Mouse (Mus musculus) layer of hippocampus, adult 9-11 months (tissue): ENCODE measurements at regions not wholly inside any gene's neighbourhood (a gene's known extent, or its start where the extent isn't known, plus 50 kb on each side); places are given as distances from the start of the nearest gene placed in this dataset.

ENCODE experiments used
- DNase-seq: peaks from one replicate; pipeline ENCODE4 v3.0.0; 2022

DNA sequence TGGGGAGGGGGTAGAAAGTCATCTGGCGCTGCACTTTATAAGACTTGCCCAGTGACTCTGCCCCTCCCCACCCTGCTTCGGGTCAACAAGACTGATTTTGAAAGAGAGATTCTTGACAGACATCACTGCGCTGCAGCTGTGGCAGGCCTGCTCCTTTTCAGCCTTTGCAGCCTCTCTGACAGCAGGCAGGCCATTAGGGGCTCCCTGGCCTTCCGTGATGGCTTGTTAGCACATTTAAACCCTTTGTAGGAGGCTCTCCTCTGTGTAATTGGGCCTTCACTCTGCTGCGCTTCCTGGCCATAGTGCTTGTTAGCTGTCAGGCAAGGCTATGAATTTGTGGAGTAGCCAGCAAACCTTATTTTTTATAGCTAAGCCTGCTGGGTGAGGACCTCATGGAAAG, 232.3 kb upstream of the Wscd1 start:
- no peak for DNase-seq

DNA sequence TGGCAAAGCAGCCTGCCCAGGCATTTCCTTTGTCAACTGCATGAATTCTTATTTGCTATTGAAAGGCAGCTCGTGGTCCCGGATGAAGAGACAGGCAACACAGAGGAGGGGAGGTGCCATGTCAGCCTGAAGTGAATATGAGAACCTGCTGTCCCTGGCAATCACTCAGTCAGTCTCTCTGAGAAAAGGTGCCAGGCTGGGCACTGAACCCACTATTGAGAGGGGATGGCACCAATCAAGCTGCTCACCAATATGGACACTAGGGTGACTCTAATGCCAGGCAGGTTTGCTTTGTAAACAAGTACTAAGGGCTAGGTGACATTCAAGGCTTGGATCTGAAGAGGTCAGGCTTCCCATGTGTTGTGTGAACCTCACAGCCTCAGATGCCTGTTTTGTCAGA, 222.0 kb upstream of the Wscd1 start:
- no peak for DNase-seq

DNA sequence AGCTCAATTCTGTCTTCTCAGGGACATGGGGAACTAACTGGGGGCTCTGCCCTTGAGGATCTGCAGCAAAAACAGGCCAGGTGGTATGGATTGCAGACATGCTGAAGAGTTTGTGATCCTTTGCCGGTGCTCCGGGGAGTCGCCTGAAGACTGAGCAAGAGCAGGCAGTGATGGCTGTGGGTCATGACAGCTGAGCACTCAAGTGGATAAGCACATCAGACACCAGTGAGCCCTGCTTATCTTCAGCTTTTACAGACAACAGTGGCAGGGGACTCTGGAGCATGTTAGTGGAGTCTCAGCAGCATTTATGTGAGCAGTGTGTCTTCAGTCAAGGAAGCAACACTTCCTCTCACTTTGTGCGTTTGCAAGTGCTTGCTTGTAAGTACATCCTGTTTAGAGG, 221.1 kb upstream of the Wscd1 start:
- no peak for DNase-seq

DNA sequence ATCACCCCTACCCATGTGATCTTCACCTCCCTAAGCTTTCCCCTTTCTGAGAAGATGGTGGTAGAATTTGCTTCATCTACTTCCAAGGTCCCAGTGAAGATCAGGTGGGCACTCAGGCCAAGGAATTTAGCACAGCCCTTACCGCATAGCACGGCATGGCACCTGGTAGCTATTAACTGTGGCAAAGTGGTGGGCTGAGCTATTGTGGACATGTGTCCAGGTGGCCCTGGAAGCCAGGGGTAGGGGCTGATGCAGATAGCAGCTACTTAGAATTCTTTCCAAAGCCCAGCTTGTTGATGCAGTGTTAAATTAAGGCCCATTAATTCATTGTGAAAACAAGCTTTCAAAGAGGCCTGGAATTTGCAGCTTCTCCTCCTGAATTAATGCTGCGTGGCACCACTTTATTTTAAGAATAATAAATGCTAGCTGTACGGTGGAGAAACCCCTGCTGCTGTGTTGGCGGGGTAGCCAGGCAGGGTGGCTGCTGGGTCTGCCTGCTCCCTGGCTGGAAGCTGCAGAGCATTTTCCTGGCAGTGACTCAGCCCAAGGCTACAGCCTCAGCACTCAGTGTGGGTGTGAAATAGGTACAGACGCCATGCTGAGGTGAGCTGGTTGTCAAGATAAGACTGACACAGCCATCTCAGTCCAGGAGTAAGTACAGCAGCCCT, 208.4 kb upstream of the Wscd1 start:
- DNase-seq, result peak; percentile 14

DNA sequence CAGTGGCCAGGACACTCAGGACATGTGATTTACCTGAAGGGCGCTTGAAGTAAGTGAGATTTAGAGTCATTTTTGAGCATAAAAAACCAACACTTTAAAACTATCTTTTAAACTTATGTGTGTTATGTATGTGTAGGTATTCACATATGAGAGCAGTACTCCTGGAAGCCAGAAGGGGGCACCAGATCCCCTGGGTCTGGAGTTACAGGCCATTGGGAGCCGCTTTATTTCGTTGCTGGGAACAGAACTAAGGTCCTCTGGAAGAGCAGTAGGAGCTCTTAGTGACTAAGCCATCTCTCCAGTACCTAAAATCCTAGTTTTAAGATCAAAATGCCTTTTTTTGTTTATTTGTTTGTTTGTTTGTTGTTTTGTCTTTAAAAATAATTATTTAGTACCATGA, 192.3 kb upstream of the Wscd1 start:
- no peak for DNase-seq

DNA sequence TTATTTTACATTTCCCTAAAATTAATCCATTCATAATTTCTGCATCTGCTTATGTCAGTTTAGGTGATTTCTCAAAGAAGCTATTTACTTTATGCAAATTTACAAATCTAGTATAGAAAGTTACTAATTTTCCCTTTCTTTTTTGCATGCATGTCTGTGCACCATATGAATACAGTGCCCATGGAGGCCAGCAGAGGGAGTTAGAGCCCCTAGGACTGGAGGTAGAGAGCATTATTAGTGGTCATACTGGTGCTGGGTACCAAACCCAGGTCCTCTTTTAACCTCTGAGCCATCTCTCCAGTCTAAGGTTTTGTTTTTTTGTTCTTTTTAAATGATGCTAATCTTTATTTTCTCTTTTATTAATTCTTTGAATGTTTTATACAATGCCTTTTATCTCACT, 184.9 kb upstream of the Wscd1 start:
- DNase-seq, result no peak

DNA sequence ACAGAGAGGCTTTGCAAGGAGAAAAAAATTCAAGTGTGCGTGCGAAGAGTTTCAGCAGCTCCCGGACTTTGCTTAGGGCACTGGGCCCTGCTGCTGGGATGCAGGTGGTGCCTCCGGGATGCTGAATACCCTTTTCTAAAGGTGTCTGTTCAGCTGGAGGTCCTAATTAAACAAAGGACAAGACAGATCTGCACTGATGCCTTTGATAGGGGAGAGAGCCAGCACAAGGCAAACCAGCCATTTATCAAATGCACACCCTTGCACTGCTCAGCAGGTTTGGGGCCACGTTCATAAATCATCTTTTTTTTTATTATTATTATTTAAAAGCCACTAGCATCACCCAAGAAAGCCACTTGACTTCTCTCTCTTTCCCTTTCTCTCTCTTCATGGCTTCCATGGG, 172.9 kb upstream of the Wscd1 start:
- DNase-seq, result no peak

DNA sequence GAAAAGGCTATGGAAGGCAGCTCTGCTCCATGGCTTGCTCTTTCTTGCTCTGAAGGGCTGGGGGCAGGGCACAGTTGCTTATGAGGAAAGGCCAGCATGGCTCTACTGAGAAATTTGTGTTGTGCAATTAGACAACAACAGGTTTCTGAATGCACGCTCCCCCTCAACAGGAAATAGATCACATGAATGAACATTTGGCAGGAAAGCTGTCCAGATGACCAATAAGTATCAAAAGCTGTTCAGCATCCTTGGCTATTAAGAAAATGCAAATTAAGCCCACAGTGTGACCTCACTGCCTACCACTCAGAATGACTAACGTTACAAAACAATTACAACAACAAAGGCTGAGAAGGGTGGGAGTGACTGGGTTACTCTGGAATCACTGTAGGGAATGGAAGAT, 167.9 kb upstream of the Wscd1 start:
- DNase-seq, result peak; percentile 12

DNA sequence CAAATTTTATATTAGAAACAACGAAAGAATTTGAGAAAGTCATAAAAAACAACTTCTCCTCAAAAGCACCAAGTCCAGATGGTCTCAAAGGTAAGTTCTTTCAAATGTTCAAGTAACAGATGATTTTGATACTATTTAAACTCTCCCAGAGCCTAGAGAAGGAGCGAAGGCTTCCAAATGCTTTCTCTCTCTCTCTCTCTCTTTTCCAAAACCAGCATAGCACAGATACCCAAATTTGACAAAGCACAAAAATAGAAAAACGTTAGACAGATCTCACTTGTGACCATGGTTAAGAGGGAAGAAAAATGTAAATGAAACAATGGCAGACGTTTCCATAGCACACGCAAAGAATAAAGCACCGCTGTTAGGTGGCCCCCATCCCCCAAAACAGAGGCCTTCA, 158.7 kb upstream of the Wscd1 start:
- no peak for DNase-seq

DNA sequence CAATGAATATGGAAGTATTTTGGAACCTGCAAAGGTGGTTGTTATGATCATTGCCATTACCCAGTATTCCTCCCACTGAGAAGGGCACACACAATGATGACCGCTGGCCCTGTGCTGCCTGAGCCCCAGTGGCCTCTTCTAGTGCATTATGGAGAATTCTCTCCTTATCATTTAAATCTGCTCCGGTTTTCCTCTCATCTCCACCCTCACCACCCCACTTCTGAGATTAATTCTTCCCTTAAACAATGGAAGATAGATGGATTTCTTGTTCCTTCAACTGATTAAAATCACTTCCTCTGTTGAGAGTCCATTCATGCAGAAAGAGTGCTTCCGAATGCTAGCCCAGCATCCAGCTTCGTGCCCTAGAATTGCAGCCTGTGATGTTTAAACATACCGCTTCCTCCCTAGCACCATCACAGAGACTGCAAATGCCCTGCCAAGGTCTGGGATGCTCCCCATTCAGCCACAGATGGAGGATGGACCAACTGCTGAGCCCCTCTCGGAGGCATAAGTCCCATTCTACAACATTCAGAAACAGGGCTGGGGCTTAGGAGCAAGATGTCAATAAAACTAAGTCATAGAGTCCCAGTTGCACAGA, 155.4 kb upstream of the Wscd1 start:
- no peak for DNase-seq

DNA sequence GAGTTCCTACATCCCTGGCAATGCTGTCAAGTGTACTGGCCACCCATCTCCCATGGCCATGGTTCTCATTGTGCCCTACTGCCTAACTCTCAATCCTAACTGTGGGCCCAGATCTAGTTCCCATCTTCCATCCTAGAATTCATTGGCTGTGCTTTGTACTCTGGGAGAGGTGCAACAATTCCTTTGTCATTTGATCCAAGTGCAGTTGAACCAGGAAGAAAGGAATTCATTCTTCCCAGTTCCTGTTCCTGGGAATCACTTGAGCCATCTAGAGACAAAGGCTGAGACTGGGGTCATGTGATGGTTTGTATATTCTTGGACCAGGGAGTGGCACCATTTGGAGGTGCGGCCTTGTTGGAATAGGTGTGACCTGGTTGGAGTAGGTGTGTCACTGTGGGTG, 152.0 kb upstream of the Wscd1 start:
- no peak for DNase-seq

DNA sequence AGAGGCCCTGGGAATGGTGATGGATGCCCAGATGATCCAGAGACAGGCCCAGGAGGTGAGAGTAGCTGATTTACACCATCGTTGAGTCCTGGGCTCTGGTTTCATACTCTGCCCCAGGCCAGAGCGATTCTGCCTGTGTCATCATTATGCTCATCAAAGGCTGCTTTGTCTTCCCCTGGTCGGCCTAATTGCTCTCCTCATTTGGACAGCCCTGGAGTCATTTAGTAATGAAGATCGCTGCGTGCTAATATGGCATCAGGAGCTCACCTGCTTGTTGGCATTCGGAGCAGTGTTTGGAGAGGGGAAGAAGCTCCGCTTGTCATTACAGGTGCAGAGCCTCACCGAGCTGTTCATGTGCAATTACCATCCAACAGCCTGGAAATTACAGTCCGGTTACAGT, 138.9 kb upstream of the Wscd1 start:
- DNase-seq, result no peak

DNA sequence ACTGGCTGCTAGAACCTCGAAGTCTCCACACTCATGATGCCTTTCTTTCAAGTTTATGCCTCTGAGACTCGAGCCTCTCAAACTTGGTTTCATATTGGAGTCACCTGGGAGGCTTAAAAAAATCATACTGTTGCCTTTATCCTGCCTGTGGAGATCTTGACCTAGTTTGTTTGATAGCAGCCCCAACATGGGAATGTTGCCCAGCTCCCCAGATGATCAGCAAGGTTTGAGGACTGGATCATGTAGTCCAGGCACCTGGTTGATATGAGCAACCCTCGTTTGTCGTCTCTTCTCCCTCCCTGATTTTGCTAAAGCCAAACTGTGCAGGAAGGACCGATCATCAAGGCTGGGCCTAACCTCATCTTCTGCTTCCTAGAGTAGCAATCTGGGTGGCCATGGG, 134.2 kb upstream of the Wscd1 start:
- no peak for DNase-seq

DNA sequence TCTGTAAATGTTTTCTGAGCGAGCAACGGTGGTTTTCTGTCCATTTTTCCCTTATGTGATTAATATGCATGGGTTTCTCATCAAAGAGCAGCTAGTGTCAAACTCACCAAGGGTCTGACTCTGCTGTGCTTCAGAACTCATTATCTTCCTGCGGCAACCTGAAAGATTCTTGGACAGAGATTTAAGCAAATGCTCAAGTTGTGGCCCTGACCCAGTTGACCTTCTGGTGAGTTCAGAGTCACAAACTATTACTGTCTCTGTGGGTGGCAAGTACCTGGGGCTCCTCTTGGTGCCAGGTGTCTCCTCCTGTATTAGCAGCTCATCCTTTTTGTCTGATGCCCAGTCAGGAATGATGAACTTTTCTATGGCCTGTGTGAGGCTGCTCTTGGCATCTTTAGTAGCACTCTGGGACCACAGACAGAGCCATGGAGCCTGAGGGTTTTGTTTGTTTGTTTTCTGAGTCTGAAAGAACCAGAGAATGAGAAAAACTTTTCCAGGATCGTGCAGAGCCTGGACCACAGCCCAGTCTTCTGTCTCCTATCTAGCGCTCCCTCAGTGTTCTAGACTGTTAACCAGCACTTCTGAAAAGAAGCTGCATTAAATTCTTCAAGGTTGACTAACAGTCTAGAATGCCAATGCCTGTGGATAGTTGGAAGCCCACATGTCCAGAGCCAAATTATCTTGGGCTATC, 124.1 kb upstream of the Wscd1 start:
- no peak for DNase-seq

DNA sequence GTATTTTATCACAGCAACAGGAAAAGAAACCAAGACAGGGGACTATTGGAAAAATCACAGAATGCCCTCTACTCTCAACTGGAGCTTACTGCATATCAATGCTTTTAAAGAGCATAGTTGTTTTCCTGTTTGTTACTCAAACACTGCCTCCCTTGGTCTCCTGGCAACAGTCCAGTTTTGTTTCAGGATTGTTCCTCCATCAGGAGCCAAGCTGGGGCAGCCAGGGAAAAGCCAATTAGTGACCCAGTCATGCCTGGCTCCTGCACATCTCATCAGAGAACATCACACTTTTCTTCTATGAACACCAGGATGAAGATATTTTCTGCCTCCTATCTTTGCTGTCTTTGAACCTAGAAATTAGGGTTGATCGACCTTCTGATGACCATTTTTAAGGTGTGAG, 113.6 kb upstream of the Wscd1 start:
- no peak for DNase-seq

DNA sequence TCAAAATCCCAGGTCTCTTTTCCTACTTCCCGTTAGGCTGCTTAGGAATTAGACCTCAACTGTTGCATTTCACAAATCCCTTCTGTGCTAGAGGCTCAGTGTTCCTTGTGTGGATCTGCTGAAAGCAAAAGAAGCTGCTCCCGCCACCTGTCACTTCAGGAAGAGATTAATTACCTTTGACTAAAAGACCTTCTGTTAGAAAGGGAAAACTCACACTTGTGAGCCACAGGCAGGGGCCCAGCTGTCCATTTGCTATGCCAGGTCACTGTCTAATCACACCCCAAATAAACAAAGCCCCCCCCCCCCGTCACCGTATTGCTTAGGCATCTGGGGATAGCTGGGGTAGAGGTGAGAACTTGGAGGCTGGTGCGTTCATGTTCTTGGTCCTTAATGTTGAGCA, 112.9 kb upstream of the Wscd1 start:
- DNase-seq, result no peak

DNA sequence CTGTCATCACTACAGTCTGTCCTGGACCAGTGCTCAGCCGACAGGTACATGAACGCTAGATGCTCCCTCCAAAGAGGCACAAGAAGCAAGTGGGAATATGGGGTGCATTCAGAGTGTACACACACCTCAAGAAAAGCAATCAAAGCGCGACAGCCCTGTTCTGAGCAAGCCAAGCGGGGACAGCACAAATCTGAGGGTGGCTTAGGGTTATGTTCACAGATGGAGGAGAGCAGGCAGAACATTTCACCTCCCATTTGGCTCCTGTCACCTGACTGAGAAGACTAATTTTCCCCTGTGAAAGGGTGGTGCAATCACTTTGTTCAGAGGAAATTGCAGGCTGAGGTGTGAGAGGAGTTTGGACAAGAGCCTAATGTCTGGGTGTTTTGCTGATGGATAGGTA, 106.8 kb upstream of the Wscd1 start:
- DNase-seq, result no peak

DNA sequence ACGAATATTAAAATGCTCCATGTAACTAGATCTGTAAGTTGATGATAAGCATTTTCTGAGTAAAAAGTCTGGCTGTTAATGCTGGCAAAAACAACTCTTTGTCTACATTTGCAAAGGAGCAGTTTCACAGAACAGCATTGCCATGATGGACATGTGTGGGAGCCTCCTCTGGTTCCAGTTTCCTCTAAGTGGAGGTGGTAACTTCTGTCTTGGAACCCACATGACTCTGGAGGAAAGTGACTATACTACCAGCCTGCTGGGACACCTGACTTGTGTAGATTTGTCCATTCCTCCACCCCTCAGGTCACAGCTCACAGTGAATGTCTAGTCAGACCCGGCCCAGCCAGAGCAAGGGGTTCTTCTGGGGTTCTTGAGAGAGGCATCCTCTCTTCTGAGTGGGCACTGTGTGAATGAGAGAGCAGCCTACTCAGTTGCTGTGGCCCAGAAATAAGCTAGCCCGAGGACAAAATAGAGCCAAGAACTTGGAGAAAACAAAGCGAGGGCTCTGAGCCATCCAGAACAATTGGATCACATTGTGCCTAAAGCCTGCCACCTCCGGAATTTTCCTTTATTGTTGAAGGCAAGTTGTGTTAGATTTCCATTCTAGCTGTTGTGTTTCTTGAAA, 97.9 kb upstream of the Wscd1 start:
- DNase-seq, result peak; percentile 59

DNA sequence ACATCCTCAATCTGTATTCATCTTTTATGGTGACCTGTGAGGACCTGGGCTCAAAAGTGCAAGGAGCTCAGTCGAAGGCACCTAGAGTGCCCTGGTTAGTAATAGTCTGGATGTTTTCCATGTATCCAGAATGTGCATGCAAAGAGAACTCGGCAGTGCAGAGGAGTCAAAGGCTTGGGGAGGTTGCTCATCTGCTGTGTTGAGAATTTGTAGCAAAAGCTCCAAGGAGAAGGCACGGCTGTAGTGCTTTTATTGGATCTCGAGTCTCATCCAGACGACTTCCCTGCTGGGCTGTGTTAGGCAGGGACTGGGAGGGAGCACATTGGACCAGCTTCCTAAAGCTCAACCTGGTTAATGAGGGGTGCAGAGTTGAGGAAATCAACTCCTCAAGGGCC, 97.3 kb upstream of the Wscd1 start:
- DNase-seq, result peak; percentile 18

DNA sequence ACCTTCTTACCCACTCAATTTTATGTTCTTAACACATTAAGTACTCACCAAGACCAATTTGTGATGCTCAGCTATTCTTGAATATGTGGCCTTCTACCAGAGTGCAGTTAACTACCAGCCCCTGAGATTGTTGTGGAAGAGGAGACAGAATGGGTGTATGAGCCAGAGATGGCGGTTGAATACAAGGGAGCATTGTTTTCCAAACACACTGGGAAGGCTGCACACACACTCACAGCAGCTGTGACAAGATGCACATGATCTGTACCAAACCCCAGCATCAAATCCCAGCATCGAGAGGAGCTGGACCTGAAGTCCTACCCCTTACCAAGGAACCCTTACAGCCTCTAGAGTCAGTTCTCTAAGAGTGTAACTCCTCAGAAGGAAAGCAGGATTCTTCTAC, 91.4 kb upstream of the Wscd1 start:
- peak; percentile 42 for DNase-seq

DNA sequence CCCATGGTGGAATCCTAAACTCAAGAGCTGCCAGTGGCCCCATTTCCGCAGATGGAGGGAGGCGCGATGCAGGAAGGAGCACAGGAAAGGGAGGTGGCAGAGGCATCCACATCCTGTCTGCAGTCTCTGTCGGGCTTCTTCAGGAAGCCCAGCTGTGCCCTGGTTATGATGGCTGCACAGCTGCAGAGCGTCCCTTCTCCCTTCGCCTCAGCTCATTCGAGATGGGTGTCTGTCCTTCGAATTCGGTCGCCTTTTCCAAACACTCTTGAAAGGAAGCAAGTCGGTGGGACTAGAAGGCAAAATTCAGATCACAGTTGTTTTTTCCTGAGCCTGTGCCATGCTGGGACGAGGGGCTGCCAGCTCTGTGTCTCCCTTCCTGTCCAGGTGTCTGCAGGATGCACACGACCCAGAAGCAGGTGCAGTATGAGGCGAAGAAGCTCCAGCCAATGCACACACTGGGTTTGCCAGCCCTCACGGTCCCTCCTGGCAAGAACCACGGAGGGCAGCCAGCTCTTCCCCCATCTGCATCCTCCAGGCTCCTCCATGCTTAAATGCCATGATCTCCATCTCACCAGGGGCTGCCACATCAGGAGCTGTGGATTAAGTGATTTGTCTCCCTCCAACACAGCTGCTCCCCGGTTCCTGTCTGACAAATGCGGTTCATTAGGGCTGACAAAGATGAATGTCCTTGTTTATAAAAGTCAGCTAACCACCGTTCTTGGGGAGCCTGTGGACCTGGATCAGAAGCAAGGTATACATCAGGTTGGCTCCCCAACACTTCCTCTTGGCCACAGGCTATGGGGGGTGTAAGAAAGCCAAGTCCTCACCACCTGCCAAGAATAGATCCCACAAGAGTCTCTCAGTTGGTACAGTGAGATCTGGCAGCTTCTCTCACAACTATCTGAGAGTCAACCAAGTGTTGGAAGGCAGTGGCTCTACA, 79.3 kb upstream of the Wscd1 start:
- DNase-seq, result no peak

DNA sequence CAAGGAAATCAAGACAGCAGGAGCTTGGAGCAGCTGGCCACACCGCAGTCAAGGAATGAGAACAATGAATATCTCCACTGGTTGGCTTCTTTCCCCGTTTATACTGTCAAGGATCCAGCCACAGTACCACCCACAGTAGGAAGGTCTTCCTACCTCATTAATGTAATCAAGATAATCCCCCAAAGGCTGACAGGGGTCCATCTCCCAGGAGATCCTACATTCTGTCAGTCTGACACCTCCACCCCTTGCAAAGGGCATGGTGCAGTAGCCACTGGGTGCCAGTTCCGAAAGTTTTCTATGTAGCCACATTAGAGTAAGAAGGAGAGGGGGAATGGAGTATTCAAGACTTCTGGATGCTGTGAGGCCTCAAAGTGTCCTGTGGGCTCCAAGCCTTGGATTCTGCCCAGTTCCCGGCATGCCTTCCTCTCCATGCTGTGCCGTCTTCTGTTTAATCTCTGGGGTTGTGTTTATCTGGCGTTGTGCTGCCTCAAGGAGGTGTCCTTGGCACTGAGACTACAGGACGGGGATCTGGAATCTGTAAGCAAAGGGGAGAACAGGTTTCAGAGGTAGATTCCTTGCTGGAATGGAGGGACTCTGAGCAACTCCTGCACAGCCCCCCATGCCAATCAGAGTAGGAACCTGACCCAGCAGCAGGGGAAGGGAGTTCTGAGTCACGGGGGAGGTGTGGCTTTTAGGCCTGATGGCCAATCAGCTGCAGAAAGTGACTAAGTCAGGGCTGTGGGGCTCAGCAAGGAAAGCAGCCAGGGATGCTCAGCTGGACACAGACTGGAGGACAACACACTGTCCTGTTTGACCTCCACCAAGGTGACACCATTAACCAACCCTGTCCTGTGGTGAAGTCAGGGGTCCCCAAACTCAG, 77.3 kb upstream of the Wscd1 start:
- no peak for DNase-seq
